Mouse (Mus musculus) kidney, adult 10 weeks (tissue): ENCODE results near the gene Prdm5. TPM values are rescaled to one million over a fixed set of nuclear protein-coding genes. Genes with fewer than 3 reads are reported as not detected.

Experiments
- polyA plus RNA-seq: library from polyadenylated mRNA; stranded (reverse); fragments of 350-450 nt; fragmentation: Illumina TruSeq; extraction: RNeasy Lipid Tissue Mini Kit (QIAGEN cat#74804); gene quantifications from one replicate; pipeline ENCODE4 v1.2.3, GENCODE M21; 2014; ENCODE audit warnings: low read depth, low replicate concordance

The Prdm5 gene
- polyA plus RNA-seq = 6.3 TPM

DNA sequence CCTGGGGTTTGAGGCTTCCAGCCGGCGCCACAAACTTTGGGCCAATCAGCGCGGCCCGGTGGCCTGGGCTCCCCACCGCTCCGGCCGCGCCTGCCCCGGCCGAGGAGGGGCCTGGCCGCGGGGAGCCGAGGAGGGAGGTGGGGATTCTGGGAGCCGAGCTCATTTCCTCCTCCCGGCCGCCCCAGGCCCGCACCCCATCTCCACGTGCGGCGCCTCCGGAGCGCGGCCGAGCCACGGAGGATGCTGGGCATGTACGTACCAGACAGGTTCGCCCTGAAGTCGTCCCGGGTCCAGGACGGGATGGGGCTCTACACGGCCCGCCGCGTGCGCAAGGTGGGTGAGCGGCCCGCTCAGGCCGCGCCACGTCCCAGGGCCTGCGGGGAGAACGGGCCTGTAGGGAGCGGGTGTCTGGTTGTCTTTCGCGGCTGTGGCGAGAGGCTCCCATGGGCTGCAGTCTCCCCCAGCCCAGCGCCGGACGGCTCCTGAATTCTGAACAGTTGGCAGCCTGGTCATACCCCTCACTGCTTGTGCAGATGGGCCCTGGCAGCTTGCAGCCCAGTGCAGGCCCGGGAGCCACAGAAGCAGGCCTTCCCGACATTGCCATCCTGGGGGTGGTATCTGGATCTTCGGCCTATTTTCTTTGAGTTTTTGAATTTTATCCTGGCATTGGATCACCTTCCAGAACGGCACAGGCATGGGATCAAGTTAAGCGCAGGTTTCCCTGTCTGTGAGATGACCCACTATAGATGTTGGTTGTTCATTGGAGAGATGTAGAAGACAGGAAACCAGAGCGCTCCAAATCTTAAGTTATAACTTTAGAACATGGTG lies at the start of gene Prdm5:
TSS of gene Prdm5 (plus strand) at position 128 of the 828 bp plus-strand sequence.

DNA sequence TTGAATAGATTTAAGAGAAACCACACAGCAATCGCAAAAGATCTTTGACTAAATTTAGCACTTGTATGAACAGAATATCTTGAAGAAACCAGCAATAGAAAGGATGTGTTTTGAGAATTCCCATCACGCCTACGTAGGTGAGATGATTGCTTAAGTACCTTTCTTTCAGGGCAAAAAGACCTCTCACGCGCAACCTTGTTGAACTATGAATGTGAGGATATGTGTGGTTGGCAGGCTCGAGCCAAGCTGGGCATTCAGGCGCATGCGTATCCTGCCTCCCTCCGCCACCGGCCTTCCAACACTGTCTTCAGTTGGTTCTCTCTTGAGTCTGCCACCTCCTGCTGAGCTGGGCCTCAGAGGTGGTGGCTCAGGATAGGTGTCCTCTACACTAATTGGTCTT lies 173.5 kb downstream of the Prdm5 start, which contains the start of gene 4930544G11Rik:
TSS of gene 4930544G11Rik (plus strand) at position 301 of the 400 bp plus-strand sequence.

Other genes starting within 250 kb of the Prdm5 start
- 0.12 TPM for gene Ndnf, start 107.4 kb upstream of the Prdm5 start, polyA plus RNA-seq
- gene 4930544G11Rik, start 173.6 kb downstream of the Prdm5 start, polyA plus RNA-seq = not detected